Mouse (Mus musculus): ENCODE results near the gene Mrln.

DNA sequence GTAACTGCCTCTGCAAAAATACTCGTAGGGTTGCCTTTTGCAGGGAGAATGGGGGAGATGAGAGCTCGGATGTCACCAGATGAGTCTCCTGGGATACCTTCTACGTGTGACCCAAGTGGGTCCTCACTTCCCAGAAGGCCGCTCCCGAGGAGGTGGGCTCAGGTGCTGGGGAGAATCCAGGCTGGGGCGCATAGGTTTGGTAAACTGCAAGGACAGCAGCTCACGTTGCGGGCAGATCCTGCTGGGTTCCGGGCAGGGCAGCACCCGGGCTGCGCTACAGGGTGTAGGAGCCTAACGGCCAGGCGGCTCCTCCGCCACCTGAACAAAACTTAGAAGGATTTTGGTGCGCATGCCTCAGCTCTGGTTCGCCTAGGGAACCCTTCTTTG is 41.1 kb downstream of the Mrln start:
- TF ChIP-seq CTCF (IDR thresholded peaks at IDR 0.05; ENCODE audit: borderline replicate concordance, insufficient read depth, low read length), result no peak
- TF ChIP-seq POLR2A (IDR thresholded peaks at IDR 0.05; ENCODE audit: low read depth, low read length), result no peak
